ENCODE assay signal across 25 mouse cellular contexts in genomic region chr4:62570029-62570428, GRCm38 (mm10). TPM values are rescaled to one million over a fixed set of nuclear protein-coding genes. Genes with fewer than 3 reads are reported as not detected.
DNase-seq lines count a peak whose midpoint lies in the region; ATAC-seq lines count a peak whose summit lies in the region.
"Had no signal": no experiment of that assay in that cellular context is flagged by ENCODE, and none has a peak within 500 bp of the region (broad histone marks: within the 10 kb centered on the region; RNA-seq: fewer than 3 reads in every experiment).

No protein-coding gene starts in this region.

- H3K9me3 ChIP-seq in heart, embryonic 15.5 days (replicated peaks), result no peaks in the 10 kb centered on the region
- H3K9me3 ChIP-seq in lung, embryonic 15.5 days, result no peaks in the 10 kb centered on the region
- no peaks in the 10 kb centered on the region for H3K9me3 ChIP-seq in kidney, embryonic 16.5 days (ENCODE audit: low read length)
- H3K9me3 ChIP-seq: forebrain, embryonic 13.5 days; hindbrain, embryonic 15.5 days; limb, embryonic 13.5 days; liver, embryonic 12.5 days; neural tube, embryonic 12.5 days had no signal

- peaks cover 25% of the 10 kb centered on the region for H3K4me1 ChIP-seq in heart, embryonic 15.5 days (replicated peaks)
- peaks cover 20% of the 10 kb centered on the region for H3K4me1 ChIP-seq in lung, embryonic 15.5 days
- peaks cover 6% of the 10 kb centered on the region; the same call in 1 of the 2 replicates for H3K4me1 ChIP-seq in kidney, embryonic 16.5 days (ENCODE audit: insufficient read depth, low read length)
- H3K4me1 ChIP-seq: forebrain, embryonic 13.5 days; hindbrain, embryonic 15.5 days; limb, embryonic 13.5 days; liver, embryonic 12.5 days; neural tube, embryonic 12.5 days had no signal

- no peak overlapping the region for H3K4me3 ChIP-seq in heart, embryonic 15.5 days
- no peak overlapping the region for H3K4me3 ChIP-seq in lung, embryonic 15.5 days
- H3K4me3 ChIP-seq in kidney, embryonic 16.5 days (ENCODE audit: low read length), result no peak overlapping the region
- H3K4me3 ChIP-seq: forebrain, embryonic 13.5 days; hindbrain, embryonic 15.5 days; limb, embryonic 13.5 days; liver, embryonic 12.5 days; neural tube, embryonic 12.5 days had no signal

- 0 out of 2 replicates have a peak, but pooled peaks have one; percentile 18 for ATAC-seq in heart, embryonic 15.5 days (replicated peaks; ENCODE audit: insufficient number of reproducible peaks, insufficient read depth, low FRiP score, low read depth)
- no peak for ATAC-seq in lung, embryonic 15.5 days (ENCODE audit: borderline replicate concordance, extremely low read depth, low FRiP score, low TSS enrichment)
- no peak for ATAC-seq in kidney, embryonic 16.5 days (ENCODE audit: low FRiP score, low TSS enrichment)
- ATAC-seq: forebrain, embryonic 13.5 days; liver, embryonic 12.5 days had no signal

- no peaks in the 10 kb centered on the region for H3K36me3 ChIP-seq in heart, embryonic 15.5 days
- no peaks in the 10 kb centered on the region for H3K36me3 ChIP-seq in lung, embryonic 15.5 days
- no peaks in the 10 kb centered on the region for H3K36me3 ChIP-seq in kidney, embryonic 16.5 days (ENCODE audit: insufficient read depth, low read length)
- H3K36me3 ChIP-seq: hindbrain, embryonic 15.5 days; limb, embryonic 13.5 days; liver, embryonic 12.5 days; neural tube, embryonic 12.5 days had no signal

- WGBS in heart, embryonic 15.5 days, result 28% methylated on average over 5 of the region's 5 CpGs
- 52% methylated on average over 5 of the region's 5 CpGs for WGBS in lung, embryonic 15.5 days
- WGBS in kidney, embryonic 16.5 days, result 59% methylated on average over 5 of the region's 5 CpGs

- peaks cover 71% of the 10 kb centered on the region for H3K27me3 ChIP-seq in heart, embryonic 15.5 days
- H3K27me3 ChIP-seq in lung, embryonic 15.5 days, result no peaks in the 10 kb centered on the region
- H3K27me3 ChIP-seq in kidney, embryonic 16.5 days (ENCODE audit: insufficient read depth, low read length), result no peaks in the 10 kb centered on the region
- H3K27me3 ChIP-seq: forebrain, embryonic 13.5 days; hindbrain, embryonic 15.5 days; limb, embryonic 13.5 days; liver, embryonic 12.5 days; neural tube, embryonic 12.5 days had no signal

- H3K27ac ChIP-seq in heart, embryonic 15.5 days, result 0 out of 2 replicates have a peak overlapping the region, but pooled peaks have one; percentile 36
- H3K27ac ChIP-seq in lung, embryonic 15.5 days, result peak overlapping the region; percentile 51; the same call in 1 of the 2 replicates
- H3K27ac ChIP-seq in kidney, embryonic 16.5 days (ENCODE audit: low read length), result no peak overlapping the region
- H3K27ac ChIP-seq: forebrain, embryonic 13.5 days; hindbrain, embryonic 15.5 days; kidney, postnatal 0 days; limb, embryonic 13.5 days; liver, embryonic 12.5 days; neural tube, embryonic 12.5 days had no signal

- DNase-seq in embryo, embryonic 10 days (ENCODE audit: low spot score), result peak; percentile 14
- no peak for DNase-seq in embryo, embryonic 10.5 days (ENCODE audit: low spot score)
- DNase-seq in heart, postnatal 10 days, result no peak
- no peak for DNase-seq in lung, postnatal 10 days
- DNase-seq: adrenal gland, postnatal 10 days; cerebellum, adult 2 months; cerebellum, postnatal 25 days; kidney, adult 18-20 months; layer of hippocampus, adult 9-11 months; midbrain, embryonic 14.5 days; right cerebral cortex, postnatal 14 days; spleen, adult 18-20 months; thymus, postnatal 25 days had no signal

- no peak overlapping the region for H3K9ac ChIP-seq in heart, embryonic 15.5 days
- H3K9ac ChIP-seq in lung, embryonic 15.5 days, result no peak overlapping the region
- H3K9ac ChIP-seq in kidney, embryonic 16.5 days (replicated peaks; ENCODE audit: low read length), result no peak overlapping the region
- H3K9ac ChIP-seq: forebrain, embryonic 13.5 days; hindbrain, embryonic 15.5 days; limb, embryonic 13.5 days; liver, embryonic 12.5 days; neural tube, embryonic 12.5 days had no signal

- peak overlapping the region; percentile 26; the same call in 1 of the 2 replicates for H3K4me2 ChIP-seq in heart, embryonic 15.5 days
- H3K4me2 ChIP-seq in lung, embryonic 15.5 days, result no peak overlapping the region
- H3K4me2 ChIP-seq in kidney, embryonic 16.5 days (replicated peaks; ENCODE audit: low read depth, low read length), result no peak overlapping the region
- H3K4me2 ChIP-seq: forebrain, embryonic 13.5 days; hindbrain, embryonic 15.5 days; limb, embryonic 13.5 days; liver, embryonic 12.5 days; neural tube, embryonic 12.5 days had no signal

- intact Hi-C loops in heart, postnatal 10 days (cut with DNase I), result no loop called here

RNA-seq across cellular contexts. Expression of gene Rgs3, which starts 10.4 kb away (rescaled TPM):
- polyA plus RNA-seq in heart, embryonic 15.5 days (2015; fragmentation: Nextera tagmentation; extraction: Ambion mirVana), result 56.9 and 72.2 TPM in 2 replicates
- total RNA-seq in heart, postnatal 10 days (2021), result 10 to 100 TPM; 51.1 to 60.0 TPM
- polyA plus RNA-seq in lung, embryonic 15.5 days (2015; fragmentation: Nextera tagmentation; extraction: Ambion mirVana), result 52.8 and 53.5 TPM in 2 replicates
- polyA plus RNA-seq in kidney, embryonic 16.5 days (2015; fragmentation: Nextera tagmentation; extraction: Ambion mirVana), result 57.7 and 62.0 TPM in 2 replicates

RNA-seq across cellular contexts. Expression of gene 4933430I17Rik, which starts 44.9 kb away (rescaled TPM):
- 0.20 and 0.37 TPM in 2 replicates for polyA plus RNA-seq in heart, embryonic 15.5 days (2015; fragmentation: Nextera tagmentation; extraction: Ambion mirVana)
- total RNA-seq in heart, postnatal 10 days (2021), result under 1 TPM; 0.22 to 0.34 TPM
- polyA plus RNA-seq in lung, embryonic 15.5 days (2015; fragmentation: Nextera tagmentation; extraction: Ambion mirVana), result 0.47 and 0.72 TPM in 2 replicates
- polyA plus RNA-seq in kidney, embryonic 16.5 days (2015; fragmentation: Nextera tagmentation; extraction: Ambion mirVana), result 0.49 and 0.67 TPM in 2 replicates
- total RNA-seq: gastrocnemius, adult 8-10 months; hematopoietic stem cell, adult 5-6 weeks; megakaryocyte-erythroid progenitor cell, adult 5-6 weeks had no signal

RNA-seq across cellular contexts. Expression of gene Pole3, which starts 45.2 kb away (rescaled TPM):
- 43.1 and 53.9 TPM in 2 replicates for polyA plus RNA-seq in heart, embryonic 15.5 days (2015; fragmentation: Nextera tagmentation; extraction: Ambion mirVana)
- 10 to 100 TPM; 23.4 to 24.4 TPM for total RNA-seq in heart, postnatal 10 days (2021)
- 89.5 and 90.2 TPM in 2 replicates for polyA plus RNA-seq in lung, embryonic 15.5 days (2015; fragmentation: Nextera tagmentation; extraction: Ambion mirVana)
- polyA plus RNA-seq in kidney, embryonic 16.5 days (2015; fragmentation: Nextera tagmentation; extraction: Ambion mirVana), result 97.0 and 102 TPM in 2 replicates

RNA-seq across cellular contexts. Expression of gene Alad, which starts 50.3 kb away (rescaled TPM):
- 56.0 and 65.4 TPM in 2 replicates for polyA plus RNA-seq in heart, embryonic 15.5 days (2015; fragmentation: Nextera tagmentation; extraction: Ambion mirVana)
- 10 to 100 TPM; 61.1 to 65.2 TPM for total RNA-seq in heart, postnatal 10 days (2021)
- 116 and 117 TPM in 2 replicates for polyA plus RNA-seq in lung, embryonic 15.5 days (2015; fragmentation: Nextera tagmentation; extraction: Ambion mirVana)
- polyA plus RNA-seq in kidney, embryonic 16.5 days (2015; fragmentation: Nextera tagmentation; extraction: Ambion mirVana), result 108 and 113 TPM in 2 replicates
